Mouse (Mus musculus) myocyte (in vitro differentiated cells): ENCODE results near the gene Tspan5. TPM values are rescaled to one million over a fixed set of nuclear protein-coding genes. Genes with fewer than 3 reads are reported as not detected.

Experiments used
- H3K27me3 ChIP-seq: one replicate; pipeline ENCODE4 v1.6.1; 2011; ENCODE audit not compliant: control insufficient read depth, insufficient read depth, insufficient read length
- H3K36me3 ChIP-seq: one replicate; pipeline ENCODE4 v1.6.1; 2011; ENCODE audit not compliant: control insufficient read depth, insufficient read depth
- H3K4me2 ChIP-seq: one replicate; pipeline ENCODE4 v1.6.1; 2011; ENCODE audit warnings: low read depth, control low read depth
- H3K4me3 ChIP-seq: one replicate; pipeline ENCODE4 v1.5.1; 2011; ENCODE audit warnings: mild to moderate bottlenecking, control low read depth, moderate library complexity
- H3K79me2 ChIP-seq: one replicate; pipeline ENCODE4 v1.6.1; 2011; ENCODE audit not compliant: control insufficient read depth, insufficient read depth
- H3ac ChIP-seq: one replicate; pipeline ENCODE4 v1.6.1; 2011; ENCODE audit not compliant: control insufficient read depth, insufficient read length
- CEBPB ChIP-seq: IDR thresholded peaks from 2 replicates; pipeline ENCODE4 v1.6.1; 2011; ENCODE audit warnings: mild to moderate bottlenecking, moderate library complexity; ENCODE audit not compliant: poor library complexity, insufficient read depth, severe bottlenecking
- E2F4 ChIP-seq: IDR thresholded peaks from one replicate; pipeline ENCODE4 v1.6.1; 2011; ENCODE audit warnings: mild to moderate bottlenecking, control low read depth, moderate library complexity; ENCODE audit not compliant: insufficient read depth
- MAX ChIP-seq: IDR thresholded peaks from one replicate; pipeline ENCODE4 v1.6.1; 2011; ENCODE audit warnings: low read depth, mild to moderate bottlenecking, control low read depth
- MYOD1 ChIP-seq, 3 experiments: IDR thresholded peaks; one replicate each; pipeline ENCODE4 v1.6.1; 2011; ENCODE audit warnings: control low read depth in 2 of 3, low read depth in 2 of 3, mild to moderate bottlenecking in 2 of 3, moderate library complexity in 1 of 3; ENCODE audit not compliant: insufficient read length in 2 of 3, control insufficient read depth in 1 of 3
- MYOG ChIP-seq, 3 experiments: IDR thresholded peaks; one replicate each; pipeline ENCODE4 v1.6.1; 2011; ENCODE audit warnings: control low read depth in 2 of 3, low read depth in 2 of 3, mild to moderate bottlenecking in 2 of 3; ENCODE audit not compliant: insufficient read length in 2 of 3, control insufficient read depth in 1 of 3, insufficient read depth in 1 of 3
- POLR2A ChIP-seq: IDR thresholded peaks from one replicate; pipeline ENCODE4 v1.6.1; 2011; ENCODE audit warnings: low read depth, mild to moderate bottlenecking, control low read depth, moderate library complexity; ENCODE audit not compliant: insufficient read length
- POLR2AphosphoS2 ChIP-seq: IDR thresholded peaks from one replicate; pipeline ENCODE4 v1.6.1; 2011; ENCODE audit warnings: low read depth, control low read depth; ENCODE audit not compliant: insufficient read length
- REST ChIP-seq: IDR thresholded peaks from one replicate; pipeline ENCODE4 v1.6.1; 2011; ENCODE audit warnings: mild to moderate bottlenecking, control low read depth, moderate library complexity; ENCODE audit not compliant: insufficient read depth, insufficient read length
- SRF ChIP-seq: IDR thresholded peaks from one replicate; pipeline ENCODE4 v1.6.1; 2011; ENCODE audit warnings: low read depth; ENCODE audit not compliant: control insufficient read depth, insufficient read length
- TCF12 ChIP-seq: IDR thresholded peaks from one replicate; pipeline ENCODE4 v1.6.1; 2011; ENCODE audit warnings: mild to moderate bottlenecking, control low read depth; ENCODE audit not compliant: poor library complexity, insufficient read depth, severe bottlenecking
- TCF3 ChIP-seq: IDR thresholded peaks from one replicate; pipeline ENCODE4 v1.6.1; 2011; ENCODE audit warnings: low read depth, control low read depth; ENCODE audit not compliant: insufficient read length
- USF1 ChIP-seq: IDR thresholded peaks from one replicate; pipeline ENCODE4 v1.6.1; 2011; ENCODE audit warnings: low read depth, mild to moderate bottlenecking, control low read depth, moderate library complexity
- polyA plus RNA-seq: library from polyadenylated mRNA; unstranded; fragments of >200 nt; fragmentation: generic; extraction: Trizol; gene quantifications from one replicate; pipeline ENCODE4 v1.2.1, GENCODE M21; 2012; ENCODE audit warnings: missing spikeins

Gene Tspan5
- polyA plus RNA-seq, 1 experiment = 16.9 TPM

DNA sequence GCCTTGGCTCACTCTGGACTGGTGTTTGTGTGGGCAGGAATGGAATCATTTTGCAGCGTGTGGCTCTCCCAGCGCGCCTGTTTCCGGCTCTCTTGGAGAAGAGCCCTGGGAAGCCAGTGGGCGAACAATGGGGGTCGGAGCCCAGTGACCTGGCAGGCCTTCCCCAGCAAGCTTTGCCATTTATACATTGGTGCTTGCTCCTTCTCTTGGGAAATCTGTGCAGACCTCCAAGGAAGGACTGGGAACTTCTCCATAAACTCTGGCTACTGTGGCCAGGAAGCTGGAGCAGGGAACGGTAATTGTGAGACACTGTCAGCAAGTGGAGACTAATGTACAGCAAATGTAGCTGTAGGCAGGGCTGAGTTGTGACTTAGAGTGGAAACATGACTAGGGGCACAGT lies 163.7 kb downstream of the Tspan5 start:
- Histone ChIP-seq H3K4me2 (peak overlapping the region; percentile 1), H3ac (no peak overlapping the region), H3K27me3 (no peaks in the 10 kb centered on the region), H3K79me2 (no peaks in the 10 kb centered on the region), H3K4me3 (no peak overlapping the region), H3K36me3 (no peaks in the 10 kb centered on the region)
- no peak for TF ChIP-seq USF1
- no peak for TF ChIP-seq REST
- TF ChIP-seq MYOG (IDR thresholded peaks at IDR 0.05; ENCODE audit: control insufficient read depth in 1 of 3, insufficient read depth in 1 of 3, insufficient read length in 2 of 3, low read depth in 2 of 3) = no peak
- TF ChIP-seq POLR2A = no peak
- no peak for TF ChIP-seq MYOD1 (IDR thresholded peaks at IDR 0.05; ENCODE audit: control insufficient read depth in 1 of 3, insufficient read length in 2 of 3, low read depth in 2 of 3)
- TF ChIP-seq MAX = no peak
- TF ChIP-seq POLR2AphosphoS2 = no peak
- no peak for TF ChIP-seq SRF
- TF ChIP-seq TCF12 = no peak
- no peak for TF ChIP-seq CEBPB
- TF ChIP-seq E2F4 = no peak
- no peak for TF ChIP-seq TCF3

DNA sequence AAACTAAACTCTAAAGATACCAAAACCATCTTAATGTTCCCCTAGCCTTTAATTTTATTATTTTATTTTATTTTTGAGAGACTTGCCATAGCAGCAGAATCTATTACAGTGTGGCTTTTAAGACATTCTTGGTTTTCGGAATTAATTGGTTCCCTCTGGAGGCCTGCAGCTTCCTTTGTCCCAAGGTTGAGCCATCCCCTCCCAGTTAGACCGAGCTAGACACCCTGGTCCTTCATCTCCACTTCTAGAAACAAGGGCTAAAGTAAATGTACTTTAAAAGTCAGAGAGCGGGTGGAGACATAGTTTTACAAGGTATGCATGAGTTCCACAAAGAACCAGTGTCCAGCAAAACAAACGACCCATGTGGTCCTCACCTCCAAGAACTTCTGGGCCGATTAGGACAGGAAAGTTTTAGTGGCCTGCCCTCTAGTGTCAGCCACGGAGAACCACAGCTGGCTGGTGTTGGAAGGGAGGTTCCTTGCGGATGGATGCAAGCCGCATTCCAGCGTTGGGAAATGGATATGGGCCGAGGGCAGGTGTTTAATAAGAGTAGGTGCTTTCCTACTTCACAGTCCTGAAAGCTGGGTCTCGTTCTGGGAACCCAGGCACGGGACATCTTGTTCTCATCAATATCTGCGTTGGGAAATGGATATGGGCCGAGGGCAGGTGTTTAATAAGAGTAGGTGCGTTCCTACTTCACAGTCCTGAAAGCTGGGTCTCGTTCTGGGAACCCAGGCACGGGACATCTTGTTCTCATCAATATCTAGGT lies 164.3 kb downstream of the Tspan5 start:
- TF ChIP-seq TCF3 (no peak), MAX (no peak), MYOD1 (IDR thresholded peaks at IDR 0.05; ENCODE audit: control insufficient read depth in 1 of 3, insufficient read length in 2 of 3, low read depth in 2 of 3) (no peak), TCF12 (no peak), REST (no peak), USF1 (no peak), E2F4 (no peak), SRF (no peak), CEBPB (no peak), MYOG (IDR thresholded peaks at IDR 0.05; ENCODE audit: control insufficient read depth in 1 of 3, insufficient read depth in 1 of 3, insufficient read length in 2 of 3, low read depth in 2 of 3) (no peak), POLR2AphosphoS2 (no peak), POLR2A (no peak)
- no peak overlapping the region for H3K4me3 ChIP-seq
- H3K27me3 ChIP-seq = no peaks in the 10 kb centered on the region
- H3K79me2 ChIP-seq = no peaks in the 10 kb centered on the region
- H3K36me3 ChIP-seq = no peaks in the 10 kb centered on the region
- no peak overlapping the region for H3ac ChIP-seq
- no peak overlapping the region for H3K4me2 ChIP-seq

DNA sequence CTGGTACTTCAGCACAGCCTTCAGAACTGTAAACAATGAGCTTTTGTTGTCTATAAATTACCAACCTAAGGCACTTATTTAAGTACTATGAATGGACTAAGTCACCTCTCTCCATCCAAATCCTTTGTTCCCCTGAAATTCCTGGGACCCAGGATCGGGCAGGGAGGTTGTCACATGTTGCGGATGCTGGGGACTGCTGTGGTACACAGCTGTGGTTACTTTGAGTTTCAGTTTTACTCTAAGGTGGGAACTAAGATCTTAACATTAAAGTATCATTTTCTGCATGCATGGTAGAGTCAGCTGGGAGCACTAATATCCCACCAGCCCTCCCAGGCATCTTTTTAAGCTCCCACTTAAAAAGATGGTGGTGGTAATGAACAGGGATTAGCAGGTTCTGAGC lies 167.3 kb downstream of the Tspan5 start:
- Histone ChIP-seq H3K4me3 (no peak overlapping the region), H3K36me3 (no peaks in the 10 kb centered on the region), H3ac (no peak overlapping the region), H3K27me3 (no peaks in the 10 kb centered on the region), H3K79me2 (no peaks in the 10 kb centered on the region), H3K4me2 (no peak overlapping the region)
- no peak for TF ChIP-seq TCF3
- TF ChIP-seq REST = no peak
- TF ChIP-seq POLR2AphosphoS2 = no peak
- TF ChIP-seq MYOD1 (IDR thresholded peaks at IDR 0.05; ENCODE audit: control insufficient read depth in 1 of 3, insufficient read length in 2 of 3, low read depth in 2 of 3) = no peak
- TF ChIP-seq POLR2A = no peak
- TF ChIP-seq MAX = no peak
- no peak for TF ChIP-seq MYOG (IDR thresholded peaks at IDR 0.05; ENCODE audit: control insufficient read depth in 1 of 3, insufficient read depth in 1 of 3, insufficient read length in 2 of 3, low read depth in 2 of 3)
- TF ChIP-seq SRF = no peak

DNA sequence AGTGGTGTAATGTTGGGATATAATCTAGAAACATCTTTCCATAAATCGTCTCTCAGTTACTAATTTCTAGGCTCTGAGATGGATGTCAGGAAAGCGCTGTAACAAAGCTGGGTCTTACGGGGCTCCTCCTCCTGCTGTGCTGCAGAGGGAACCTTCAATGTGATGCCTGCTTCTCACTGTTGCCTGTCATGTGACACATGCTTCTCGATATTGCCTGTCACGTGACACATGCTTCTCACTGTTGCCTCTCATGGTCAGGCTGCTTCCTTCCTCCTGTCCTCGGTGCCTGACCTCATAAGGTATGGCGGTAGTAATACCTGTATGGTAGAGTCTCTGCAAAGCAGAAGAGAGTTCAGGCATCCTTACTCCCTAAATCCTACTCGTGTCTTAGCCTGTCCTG lies 170.5 kb downstream of the Tspan5 start:
- no peak overlapping the region for H3K4me3 ChIP-seq
- no peak overlapping the region for H3ac ChIP-seq
- TF ChIP-seq SRF (no peak), MYOD1 (IDR thresholded peaks at IDR 0.05; ENCODE audit: control insufficient read depth in 1 of 3, insufficient read length in 2 of 3, low read depth in 2 of 3) (no peak), TCF3 (no peak), CEBPB (no peak), TCF12 (no peak), MYOG (IDR thresholded peaks at IDR 0.05; ENCODE audit: control insufficient read depth in 1 of 3, insufficient read depth in 1 of 3, insufficient read length in 2 of 3, low read depth in 2 of 3) (no peak), E2F4 (no peak)
- no peaks in the 10 kb centered on the region for H3K79me2 ChIP-seq
- H3K4me2 ChIP-seq = no peak overlapping the region
- no peaks in the 10 kb centered on the region for H3K27me3 ChIP-seq
- H3K36me3 ChIP-seq = no peaks in the 10 kb centered on the region
